Mouse (Mus musculus) heart, embryonic 10.5 days (tissue): ENCODE measurements around the gene Igdcc3. TPM values are rescaled to one million over a fixed set of nuclear protein-coding genes. Genes with fewer than 3 reads are reported as not detected.

Experiments
- DNase-seq: peaks from one replicate; pipeline ENCODE4 v3.0.0-alpha.2; 2017; ENCODE audit warnings: low spot score
- H3K27ac ChIP-seq: fragments of 300-500 bp; sonication (generic); 2 replicates; pipeline ENCODE4 v1.5.1; 2016; ENCODE audit warnings: mild to moderate bottlenecking
- H3K27me3 ChIP-seq: fragments of 300-500 bp; sonication (generic); 2 replicates; pipeline ENCODE4 v1.6.1; 2016; ENCODE audit warnings: mild to moderate bottlenecking; ENCODE audit not compliant: poor library complexity, insufficient read depth, severe bottlenecking
- H3K36me3 ChIP-seq: fragments of 300-500 bp; sonication (generic); 2 replicates; pipeline ENCODE4 v1.6.1; 2016; ENCODE audit warnings: mild to moderate bottlenecking, moderate library complexity
- H3K4me1 ChIP-seq: fragments of 300-500 bp; sonication (generic); 2 replicates; pipeline ENCODE4 v1.6.1; 2016; ENCODE audit warnings: mild to moderate bottlenecking
- H3K4me3 ChIP-seq: fragments of 300-500 bp; sonication (generic); 2 replicates; pipeline ENCODE4 v1.5.1; 2016; ENCODE audit warnings: mild to moderate bottlenecking, moderate library complexity
- H3K9me3 ChIP-seq: fragments of 300-500 bp; sonication (generic); 2 replicates; pipeline ENCODE4 v1.6.1; 2016; ENCODE audit warnings: mild to moderate bottlenecking, moderate library complexity
- WGBS: fragments of 180-500 bp; shearing (Covaris S2); methylation state at CpG from one replicate; pipeline ENCODE4 v1.1.7; 2016; 5-methylcytosine and 5-hydroxymethylcytosine counted together
- polyA plus RNA-seq: library from polyadenylated mRNA; unstranded; fragments of >200 nt; fragmentation: Nextera tagmentation; extraction: Ambion mirVana; gene quantifications from 2 replicates; pipeline ENCODE4 v1.2.1, GENCODE M21; 2016

Igdcc3 gene
- polyA plus RNA-seq, 1 experiment from 2014 or later: 65.0 TPM

- H3K36me3 ChIP-seq: no peaks in the 10 kb centered on the region
- H3K27me3 ChIP-seq: no peaks in the 10 kb centered on the region
- no peak overlapping the region for H3K4me3 ChIP-seq
- H3K4me1 ChIP-seq: peaks cover 37% of the 10 kb centered on the region
- no peak for DNase-seq
- H3K9me3 ChIP-seq: no peaks in the 10 kb centered on the region
- H3K27ac ChIP-seq: peak overlapping the region; percentile 69; the same call in 1 of the 2 replicates
- WGBS: 49% methylated on average over 2 of the region's 2 CpGs
These were observed 50.4 kb downstream of the Igdcc3 start for GRCm38 (mm10) chr9:65191389-65191754.

- H3K36me3 ChIP-seq: no peaks in the 10 kb centered on the region
- H3K4me1 ChIP-seq: peaks cover 37% of the 10 kb centered on the region
- no peaks in the 10 kb centered on the region for H3K27me3 ChIP-seq
- no peaks in the 10 kb centered on the region for H3K9me3 ChIP-seq
- DNase-seq: no peak
- peak overlapping the region; percentile 69; the same call in 1 of the 2 replicates for H3K27ac ChIP-seq
- H3K4me3 ChIP-seq: no peak overlapping the region
- WGBS: 52% methylated on average over 8 of the region's 8 CpGs
These were observed 50.9 kb downstream of the Igdcc3 start for GRCm38 (mm10) chr9:65191755-65192469.

- no peak overlapping the region for H3K27ac ChIP-seq
- peaks cover 40% of the 10 kb centered on the region for H3K4me1 ChIP-seq
- H3K27me3 ChIP-seq: no peaks in the 10 kb centered on the region
- no peak for DNase-seq
- no peaks in the 10 kb centered on the region for H3K9me3 ChIP-seq
- no peak overlapping the region for H3K4me3 ChIP-seq
- H3K36me3 ChIP-seq: no peaks in the 10 kb centered on the region
- WGBS: 65% methylated on average over 12 of the region's 12 CpGs
These were observed 52.2 kb downstream of the Igdcc3 start for GRCm38 (mm10) chr9:65193214-65193613.

- 84% methylated on average over 4 of the region's 4 CpGs for WGBS
- H3K4me3 ChIP-seq: 0 out of 2 replicates have a peak within 1 kb of the TSS, but pooled peaks have one; percentile 27
- H3K4me1 ChIP-seq: peaks cover 40% of the 10 kb centered on the region
- H3K27me3 ChIP-seq: no peaks in the 10 kb centered on the region
- no peak for DNase-seq
- H3K36me3 ChIP-seq: no peaks in the 10 kb centered on the region
- H3K27ac ChIP-seq: peak within 1 kb of the TSS; percentile 92; the same call in 1 of the 2 replicates
- H3K9me3 ChIP-seq: no peaks in the 10 kb centered on the region
These were observed 54.1 kb downstream of the Igdcc3 start, which contains the start of gene Parp16 for GRCm38 (mm10) chr9:65195053-65195452. Gene Parp16, plus strand, starts transcription at chr9:65195353.

GRCm38 (mm10) chr9:65195621-65195981 lies 54.6 kb downstream of the Igdcc3 start:
- Histone ChIP-seq H3K27me3 (no peaks in the 10 kb centered on the region), H3K36me3 (no peaks in the 10 kb centered on the region), H3K27ac (peak overlapping the region; percentile 92; the same call in 1 of the 2 replicates), H3K9me3 (no peaks in the 10 kb centered on the region), H3K4me1 (peaks cover 40% of the 10 kb centered on the region), H3K4me3 (0 out of 2 replicates have a peak overlapping the region, but pooled peaks have one; percentile 27)
- DNase-seq: no peak
- WGBS: 27% methylated on average over 8 of the region's 8 CpGs

- Histone ChIP-seq H3K4me3 (peak overlapping the region; percentile 27; the same call in 1 of the 2 replicates), H3K27ac (peak overlapping the region; percentile 92), H3K36me3 (no peaks in the 10 kb centered on the region), H3K27me3 (no peaks in the 10 kb centered on the region), H3K4me1 (peaks cover 39% of the 10 kb centered on the region), H3K9me3 (no peaks in the 10 kb centered on the region)
- WGBS: 5% methylated on average over 9 of the region's 9 CpGs
- peak; percentile 89 for DNase-seq
These were observed 55.2 kb downstream of the Igdcc3 start for GRCm38 (mm10) chr9:65195982-65196737.

GRCm38 (mm10) chr9:65196738-65197569 lies 56.0 kb downstream of the Igdcc3 start:
- peak; percentile 93 for DNase-seq
- Histone ChIP-seq H3K36me3 (no peaks in the 10 kb centered on the region), H3K4me1 (peaks cover 31% of the 10 kb centered on the region), H3K9me3 (no peaks in the 10 kb centered on the region), H3K27me3 (no peaks in the 10 kb centered on the region), H3K4me3 (peak overlapping the region; percentile 19; the same call in 1 of the 2 replicates), H3K27ac (peak overlapping the region; percentile 92)
- 18% methylated on average over 26 of the region's 26 CpGs for WGBS

GRCm38 (mm10) chr9:65197826-65198225 lies 56.8 kb downstream of the Igdcc3 start:
- Histone ChIP-seq H3K27ac (0 out of 2 replicates have a peak overlapping the region, but pooled peaks have one; percentile 3), H3K4me3 (no peak overlapping the region), H3K27me3 (no peaks in the 10 kb centered on the region), H3K9me3 (no peaks in the 10 kb centered on the region), H3K36me3 (no peaks in the 10 kb centered on the region), H3K4me1 (peaks cover 25% of the 10 kb centered on the region)
- no peak for DNase-seq
- 77% methylated on average over 6 of the region's 6 CpGs for WGBS

GRCm38 (mm10) chr9:65199723-65200122 lies 58.7 kb downstream of the Igdcc3 start:
- no peaks in the 10 kb centered on the region for H3K27me3 ChIP-seq
- H3K4me1 ChIP-seq: peaks cover 16% of the 10 kb centered on the region
- no peak overlapping the region for H3K27ac ChIP-seq
- H3K9me3 ChIP-seq: no peaks in the 10 kb centered on the region
- H3K4me3 ChIP-seq: no peak overlapping the region
- 65% methylated on average over 7 of the region's 7 CpGs for WGBS
- H3K36me3 ChIP-seq: no peaks in the 10 kb centered on the region
- DNase-seq: no peak

GRCm38 (mm10) chr9:65200606-65201005 lies 59.6 kb downstream of the Igdcc3 start:
- H3K4me1 ChIP-seq: peaks cover 12% of the 10 kb centered on the region
- no peak overlapping the region for H3K4me3 ChIP-seq
- H3K27me3 ChIP-seq: no peaks in the 10 kb centered on the region
- 91% methylated on average over 1 of the region's 1 CpGs for WGBS
- no peaks in the 10 kb centered on the region for H3K36me3 ChIP-seq
- no peak overlapping the region for H3K27ac ChIP-seq
- no peaks in the 10 kb centered on the region for H3K9me3 ChIP-seq
- no peak for DNase-seq

GRCm38 (mm10) chr9:65201021-65201380 lies 60.0 kb downstream of the Igdcc3 start:
- no peaks in the 10 kb centered on the region for H3K36me3 ChIP-seq
- H3K4me1 ChIP-seq: peaks cover 8% of the 10 kb centered on the region
- H3K4me3 ChIP-seq: no peak overlapping the region
- H3K27ac ChIP-seq: no peak overlapping the region
- WGBS: 31% methylated on average over 3 of the region's 3 CpGs
- no peaks in the 10 kb centered on the region for H3K9me3 ChIP-seq
- no peak for DNase-seq
- no peaks in the 10 kb centered on the region for H3K27me3 ChIP-seq

GRCm38 (mm10) chr9:65201381-65202164 lies 60.6 kb downstream of the Igdcc3 start:
- H3K36me3 ChIP-seq: no peaks in the 10 kb centered on the region
- 1% methylated on average over 18 of the region's 18 CpGs for WGBS
- H3K4me3 ChIP-seq: peak overlapping the region; percentile 55
- peak; percentile 91 for DNase-seq
- 0 out of 2 replicates have a peak, but pooled peaks cover 7% of the 10 kb centered on the region for H3K4me1 ChIP-seq
- no peaks in the 10 kb centered on the region for H3K9me3 ChIP-seq
- H3K27ac ChIP-seq: peak overlapping the region; percentile 88
- H3K27me3 ChIP-seq: no peaks in the 10 kb centered on the region
